Mouse (Mus musculus): Measurements from ENCODE around the gene Pofut2. TPM values are rescaled to one million over a fixed set of nuclear protein-coding genes. Genes with fewer than 3 reads are reported as not detected.

The Pofut2 gene
- polyA plus RNA-seq, 1 experiment from 2014 or later, result 135 TPM

- H3K4me1 ChIP-seq (ENCODE audit: insufficient read depth), result peaks cover 12% of the 10 kb centered on the region
- H3K9me3 ChIP-seq (ENCODE audit: low read depth, low read length), result no peaks in the 10 kb centered on the region
- no peak overlapping the region for H3K4me2 ChIP-seq
- no peak overlapping the region for H3K4me3 ChIP-seq (ENCODE audit: low read depth, low read length)
- H3K27ac ChIP-seq (ENCODE audit: low read depth), result no peak overlapping the region
- 86% methylated on average over 8 of the region's 8 CpGs for WGBS
- no peak overlapping the region for H3K9ac ChIP-seq
- H3K36me3 ChIP-seq (ENCODE audit: insufficient read depth), result no peaks in the 10 kb centered on the region
- TF ChIP-seq CTCF (IDR thresholded peaks at IDR 0.05; ENCODE audit: low read depth), result no peak
- ATAC-seq (ENCODE audit: insufficient read depth), result no peak
- peak; percentile 19 for DNase-seq
- no peaks in the 10 kb centered on the region for H3K27me3 ChIP-seq (ENCODE audit: insufficient read depth, low read length)
These were observed 28.6 kb downstream of the Pofut2 start for GRCm38 (mm10) chr10:77287626-77288025.

- Histone ChIP-seq H3K36me3 (ENCODE audit: insufficient read depth) (peaks cover 10% of the 10 kb centered on the region; the same call in 1 of the 2 replicates), H3K27ac (ENCODE audit: low read depth) (no peak overlapping the region), H3K4me1 (ENCODE audit: insufficient read depth) (peaks cover 9% of the 10 kb centered on the region), H3K4me2 (no peak overlapping the region), H3K9ac (no peak overlapping the region), H3K9me3 (ENCODE audit: low read depth, low read length) (no peaks in the 10 kb centered on the region), H3K4me3 (ENCODE audit: low read depth, low read length) (no peak overlapping the region), H3K27me3 (ENCODE audit: insufficient read depth, low read length) (no peaks in the 10 kb centered on the region)
- no peak for TF ChIP-seq CTCF (IDR thresholded peaks at IDR 0.05; ENCODE audit: low read depth)
- no peak for ATAC-seq (ENCODE audit: insufficient read depth)
- 29% methylated on average over 5 of the region's 5 CpGs for WGBS
- peak; percentile 18 for DNase-seq
These were observed 29.7 kb downstream of the Pofut2 start for GRCm38 (mm10) chr10:77288639-77289195.

DNA sequence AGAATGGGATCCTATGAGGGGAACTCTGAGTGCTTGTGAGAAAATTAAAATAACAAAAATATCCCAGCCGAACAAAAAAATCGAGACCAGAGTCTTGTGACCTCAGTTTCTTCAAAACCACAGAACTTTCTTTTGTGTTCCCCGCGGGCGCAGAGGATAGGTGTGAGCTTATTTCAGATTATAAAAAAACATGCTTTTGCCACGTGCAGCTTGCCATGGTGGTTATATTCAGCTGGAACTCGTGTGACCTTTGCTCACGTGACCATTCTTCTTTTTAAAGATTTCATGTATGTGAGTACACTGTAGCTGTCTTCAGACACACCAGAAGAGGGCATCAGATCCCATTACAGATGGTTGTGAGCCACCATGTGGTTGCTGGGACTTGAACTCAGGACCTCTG is 30.5 kb downstream of the Pofut2 start:
- H3K4me3 ChIP-seq (ENCODE audit: low read depth, low read length), result no peak overlapping the region
- no peak overlapping the region for H3K4me2 ChIP-seq
- WGBS, result 87% methylated on average over 8 of the region's 8 CpGs
- H3K9me3 ChIP-seq (ENCODE audit: low read depth, low read length), result no peaks in the 10 kb centered on the region
- H3K27me3 ChIP-seq (ENCODE audit: insufficient read depth, low read length), result no peaks in the 10 kb centered on the region
- DNase-seq (no peak), ATAC-seq (ENCODE audit: insufficient read depth) (no peak)
- no peak overlapping the region for H3K27ac ChIP-seq (ENCODE audit: low read depth)
- peaks cover 16% of the 10 kb centered on the region; the same call in 1 of the 2 replicates for H3K36me3 ChIP-seq (ENCODE audit: insufficient read depth)
- no peak for TF ChIP-seq CTCF (IDR thresholded peaks at IDR 0.05; ENCODE audit: low read depth)
- peaks cover 1% of the 10 kb centered on the region for H3K4me1 ChIP-seq (ENCODE audit: insufficient read depth)
- no peak overlapping the region for H3K9ac ChIP-seq

- TF ChIP-seq CTCF (IDR thresholded peaks at IDR 0.05; ENCODE audit: low read depth), result no peak
- Histone ChIP-seq H3K9me3 (ENCODE audit: low read depth, low read length) (no peaks in the 10 kb centered on the region), H3K9ac (no peak overlapping the region), H3K27me3 (ENCODE audit: insufficient read depth, low read length) (no peaks in the 10 kb centered on the region), H3K4me1 (ENCODE audit: insufficient read depth) (no peaks in the 10 kb centered on the region), H3K27ac (ENCODE audit: low read depth) (no peak overlapping the region), H3K4me3 (ENCODE audit: low read depth, low read length) (no peak overlapping the region), H3K36me3 (ENCODE audit: insufficient read depth) (peaks cover 28% of the 10 kb centered on the region), H3K4me2 (no peak overlapping the region)
- ATAC-seq (ENCODE audit: insufficient read depth), result peak; percentile 31; the same call in 1 of the 2 replicates
- 67% methylated on average over 17 of the region's 17 CpGs for WGBS
- no peak for DNase-seq
These were observed 31.8 kb downstream of the Pofut2 start for GRCm38 (mm10) chr10:77290624-77291366.

DNA sequence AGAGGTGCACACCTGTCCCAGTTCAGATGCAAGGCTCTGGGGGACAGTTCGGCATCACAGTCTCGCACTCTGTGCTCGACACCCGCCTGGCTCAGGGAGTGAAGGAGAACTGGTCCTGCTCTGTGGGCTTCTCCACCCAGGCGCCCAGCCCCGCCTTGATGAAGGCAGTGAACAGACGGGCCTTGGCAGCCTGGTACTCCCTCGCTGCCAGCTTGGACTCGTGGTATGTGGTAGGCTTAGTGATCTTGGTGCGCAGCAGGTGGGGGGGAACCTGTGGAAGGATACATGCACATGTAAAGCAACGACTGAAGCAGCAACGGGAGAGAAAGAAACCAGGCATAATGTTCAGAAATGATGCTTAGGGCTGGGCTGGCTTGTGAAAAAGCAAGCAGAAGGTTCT is 35.7 kb downstream of the Pofut2 start:
- Histone ChIP-seq H3K36me3 (ENCODE audit: insufficient read depth) (peaks cover 40% of the 10 kb centered on the region), H3K4me3 (ENCODE audit: low read depth, low read length) (no peak overlapping the region), H3K9me3 (ENCODE audit: low read depth, low read length) (no peaks in the 10 kb centered on the region), H3K9ac (no peak overlapping the region), H3K27me3 (ENCODE audit: insufficient read depth, low read length) (no peaks in the 10 kb centered on the region), H3K4me1 (ENCODE audit: insufficient read depth) (no peaks in the 10 kb centered on the region), H3K27ac (ENCODE audit: low read depth) (no peak overlapping the region), H3K4me2 (no peak overlapping the region)
- TF ChIP-seq CTCF (IDR thresholded peaks at IDR 0.05; ENCODE audit: low read depth), result no peak
- ATAC-seq (ENCODE audit: insufficient read depth), result no peak
- 83% methylated on average over 12 of the region's 12 CpGs for WGBS
- DNase-seq, result no peak

GRCm38 (mm10) chr10:77298621-77299020 is 39.6 kb downstream of the Pofut2 start:
- Histone ChIP-seq H3K9me3 (ENCODE audit: low read depth, low read length) (no peaks in the 10 kb centered on the region), H3K27ac (ENCODE audit: low read depth) (no peak overlapping the region), H3K4me1 (ENCODE audit: insufficient read depth) (no peaks in the 10 kb centered on the region), H3K4me2 (no peak overlapping the region), H3K27me3 (ENCODE audit: insufficient read depth, low read length) (no peaks in the 10 kb centered on the region), H3K36me3 (ENCODE audit: insufficient read depth) (peaks cover 56% of the 10 kb centered on the region), H3K4me3 (ENCODE audit: low read depth, low read length) (no peak overlapping the region), H3K9ac (no peak overlapping the region)
- ATAC-seq (ENCODE audit: insufficient read depth) (no peak), DNase-seq (no peak)
- no peak for TF ChIP-seq CTCF (IDR thresholded peaks at IDR 0.05; ENCODE audit: low read depth)
- 80% methylated on average over 8 of the region's 8 CpGs for WGBS

- no peak for TF ChIP-seq CTCF (IDR thresholded peaks at IDR 0.05; ENCODE audit: low read depth)
- Histone ChIP-seq H3K4me1 (ENCODE audit: insufficient read depth) (no peaks in the 10 kb centered on the region), H3K36me3 (ENCODE audit: insufficient read depth) (peaks cover 52% of the 10 kb centered on the region), H3K27me3 (ENCODE audit: insufficient read depth, low read length) (no peaks in the 10 kb centered on the region), H3K4me2 (no peak overlapping the region), H3K4me3 (ENCODE audit: low read depth, low read length) (no peak overlapping the region), H3K9me3 (ENCODE audit: low read depth, low read length) (no peaks in the 10 kb centered on the region), H3K27ac (ENCODE audit: low read depth) (no peak overlapping the region), H3K9ac (no peak overlapping the region)
- DNase-seq (no peak), ATAC-seq (ENCODE audit: insufficient read depth) (no peak)
- 81% methylated on average over 2 of the region's 2 CpGs for WGBS
These were observed 40.2 kb downstream of the Pofut2 start for GRCm38 (mm10) chr10:77299194-77299593.

Measured in lung, embryonic 14.5 days (tissue).